9 mouse cellular contexts compared by ENCODE assay signal in genomic region chr2:148171113-148171512, GRCm38 (mm10).
DNase-seq lines count a peak whose midpoint lies in the region; ATAC-seq and TF ChIP-seq lines count a peak whose summit lies in the region.
"Had no signal": no experiment of that assay in that cellular context is flagged by ENCODE, and none has a peak within 500 bp of the region (broad histone marks: within the 10 kb centered on the region; RNA-seq: fewer than 3 reads in every experiment).

No protein-coding gene starts in this region.

- H3K9ac ChIP-seq in liver, adult 2 months (ENCODE audit: low read depth, low read length): no peak overlapping the region
- no peak overlapping the region for H3K9ac ChIP-seq in liver, embryonic 11.5 days (ENCODE audit: low read depth, low read length)
- H3K9ac ChIP-seq in heart, embryonic 11.5 days (ENCODE audit: low read depth, low read length): no peak overlapping the region
- H3K9ac ChIP-seq in kidney, postnatal 0 days (ENCODE audit: low read depth, low read length): no peak overlapping the region
- H3K9ac ChIP-seq in neural tube, embryonic 15.5 days (replicated peaks): no peak overlapping the region
- H3K9ac ChIP-seq in midbrain, postnatal 0 days (replicated peaks; ENCODE audit: low read length, poor library complexity, severe bottlenecking): no peak overlapping the region
- H3K9ac ChIP-seq: limb, embryonic 12.5 days had no signal

- no peak for ATAC-seq in liver, embryonic 11.5 days (replicated peaks; ENCODE audit: low FRiP score)
- ATAC-seq in heart, embryonic 11.5 days (replicated peaks; ENCODE audit: insufficient number of reproducible peaks, low FRiP score, low TSS enrichment): peak; percentile 52; the same call in 1 of the 2 replicates
- no peak for ATAC-seq in kidney, postnatal 0 days (replicated peaks; ENCODE audit: low FRiP score, low read depth)
- ATAC-seq in neural tube, embryonic 15.5 days (ENCODE audit: low FRiP score): no peak
- ATAC-seq in midbrain, postnatal 0 days (ENCODE audit: low FRiP score): no peak; the same call in 1 of the 2 replicates

- no peak overlapping the region for H3K4me3 ChIP-seq in liver, adult 2 months (ENCODE audit: insufficient read depth, low read depth, low read length)
- H3K4me3 ChIP-seq in liver, embryonic 11.5 days (ENCODE audit: low read depth, low read length): no peak overlapping the region
- no peak overlapping the region for H3K4me3 ChIP-seq in heart, embryonic 11.5 days (ENCODE audit: low read depth, low read length)
- no peak overlapping the region for H3K4me3 ChIP-seq in kidney, postnatal 0 days (replicated peaks; ENCODE audit: low read depth, low read length)
- H3K4me3 ChIP-seq in neural tube, embryonic 15.5 days (replicated peaks): no peak overlapping the region
- no peak overlapping the region for H3K4me3 ChIP-seq in midbrain, postnatal 0 days (ENCODE audit: low read depth, low read length)
- H3K4me3 ChIP-seq: limb, embryonic 12.5 days had no signal

- no peaks in the 10 kb centered on the region for H3K9me3 ChIP-seq in liver, embryonic 11.5 days (ENCODE audit: control insufficient read depth, low read length)
- H3K9me3 ChIP-seq in heart, embryonic 11.5 days (replicated peaks; ENCODE audit: control insufficient read depth, low read length): no peaks in the 10 kb centered on the region
- H3K9me3 ChIP-seq in kidney, postnatal 0 days (replicated peaks; ENCODE audit: low read length): no peaks in the 10 kb centered on the region
- H3K9me3 ChIP-seq in neural tube, embryonic 15.5 days (replicated peaks): no peaks in the 10 kb centered on the region
- H3K9me3 ChIP-seq in midbrain, postnatal 0 days (ENCODE audit: low read length): no peaks in the 10 kb centered on the region
- H3K9me3 ChIP-seq: limb, embryonic 12.5 days had no signal

- H3K27ac ChIP-seq in liver, adult 2 months (replicated peaks; ENCODE audit: insufficient read depth, low read depth, low read length): peak overlapping the region; percentile 60
- H3K27ac ChIP-seq in liver, embryonic 11.5 days (ENCODE audit: low read depth, low read length): no peak overlapping the region
- peak overlapping the region; percentile 57 for H3K27ac ChIP-seq in heart, embryonic 11.5 days (ENCODE audit: low read depth, low read length)
- peak overlapping the region; percentile 79 for H3K27ac ChIP-seq in kidney, postnatal 0 days
- no peak overlapping the region for H3K27ac ChIP-seq in neural tube, embryonic 15.5 days (replicated peaks)
- no peak overlapping the region for H3K27ac ChIP-seq in midbrain, postnatal 0 days (ENCODE audit: low read depth, low read length)
- H3K27ac ChIP-seq: limb, embryonic 12.5 days had no signal

- H3K4me2 ChIP-seq in liver, embryonic 11.5 days: no peak overlapping the region
- H3K4me2 ChIP-seq in heart, embryonic 11.5 days: no peak overlapping the region
- no peak overlapping the region for H3K4me2 ChIP-seq in kidney, postnatal 0 days (ENCODE audit: low read length)
- H3K4me2 ChIP-seq in neural tube, embryonic 15.5 days: no peak overlapping the region
- H3K4me2 ChIP-seq in midbrain, postnatal 0 days (ENCODE audit: low read depth, low read length, poor library complexity, severe bottlenecking): no peak overlapping the region
- H3K4me2 ChIP-seq: limb, embryonic 12.5 days had no signal

- H3K4me1 ChIP-seq in liver, adult 2 months (ENCODE audit: control insufficient read depth, insufficient read depth, low read length): no peaks in the 10 kb centered on the region
- no peaks in the 10 kb centered on the region for H3K4me1 ChIP-seq in liver, embryonic 11.5 days (replicated peaks; ENCODE audit: control insufficient read depth, insufficient read depth, low read length)
- peaks cover 9% of the 10 kb centered on the region for H3K4me1 ChIP-seq in heart, embryonic 11.5 days (ENCODE audit: control insufficient read depth, insufficient read depth, low read length)
- no peaks in the 10 kb centered on the region for H3K4me1 ChIP-seq in kidney, postnatal 0 days (replicated peaks; ENCODE audit: insufficient read depth, low read length)
- H3K4me1 ChIP-seq in neural tube, embryonic 15.5 days: 0 out of 2 replicates have a peak, but pooled peaks cover 3% of the 10 kb centered on the region
- no peaks in the 10 kb centered on the region for H3K4me1 ChIP-seq in midbrain, postnatal 0 days (ENCODE audit: insufficient read depth, low read length)

- no peaks in the 10 kb centered on the region for H3K36me3 ChIP-seq in liver, adult 2 months (ENCODE audit: control insufficient read depth, insufficient read depth, low read length)
- no peaks in the 10 kb centered on the region for H3K36me3 ChIP-seq in liver, embryonic 11.5 days (ENCODE audit: control insufficient read depth, insufficient read depth, low read length)
- no peaks in the 10 kb centered on the region for H3K36me3 ChIP-seq in heart, embryonic 11.5 days (ENCODE audit: control insufficient read depth, insufficient read depth, low read length)
- no peaks in the 10 kb centered on the region for H3K36me3 ChIP-seq in kidney, postnatal 0 days (ENCODE audit: insufficient read depth, low read length)
- H3K36me3 ChIP-seq in neural tube, embryonic 15.5 days: no peaks in the 10 kb centered on the region
- no peaks in the 10 kb centered on the region for H3K36me3 ChIP-seq in midbrain, postnatal 0 days (ENCODE audit: insufficient read depth, low read length)
- H3K36me3 ChIP-seq: limb, embryonic 12.5 days had no signal

- H3K79me2 ChIP-seq in liver, adult 2 months (ENCODE audit: control insufficient read depth, insufficient read depth, low read length): no peaks in the 10 kb centered on the region

- DNase-seq in liver, adult 2 months (ENCODE audit: extremely low read depth, low read depth, low spot score): no peak
- no peak for DNase-seq in liver, embryonic 11.5 days (ENCODE audit: low spot score)
- DNase-seq in kidney, postnatal 0 days (ENCODE audit: low spot score): peak; percentile 42
- peak; percentile 78 for DNase-seq in lung, postnatal 36 days
- no peak for DNase-seq in midbrain, postnatal 0 days (ENCODE audit: low spot score)
- DNase-seq in thymus, postnatal 14 days: no peak

- WGBS in liver, adult 2 months: 62% methylated on average over 4 of the region's 4 CpGs
- 67% methylated on average over 4 of the region's 4 CpGs for WGBS in liver, embryonic 11.5 days
- WGBS in heart, embryonic 11.5 days (ENCODE audit: insufficient replicate concordance): 43% methylated on average over 4 of the region's 4 CpGs
- 55% methylated on average over 4 of the region's 4 CpGs for WGBS in kidney, postnatal 0 days
- WGBS in neural tube, embryonic 15.5 days: 78% methylated on average over 4 of the region's 4 CpGs
- WGBS in midbrain, postnatal 0 days: 84% methylated on average over 4 of the region's 4 CpGs

- TF ChIP-seq POLR2A in liver, adult 2 months (IDR thresholded peaks at IDR 0.05; ENCODE audit: extremely low read depth, insufficient read depth, low read length): no peak

- no peaks in the 10 kb centered on the region for H3K27me3 ChIP-seq in liver, adult 2 months (ENCODE audit: control insufficient read depth, insufficient read depth, low read length)
- H3K27me3 ChIP-seq in liver, embryonic 11.5 days (replicated peaks; ENCODE audit: control insufficient read depth, insufficient read depth, low read length): no peaks in the 10 kb centered on the region
- H3K27me3 ChIP-seq in heart, embryonic 11.5 days (ENCODE audit: control insufficient read depth, insufficient read depth, low read length): no peaks in the 10 kb centered on the region
- H3K27me3 ChIP-seq in kidney, postnatal 0 days (ENCODE audit: insufficient read depth, low read length): no peaks in the 10 kb centered on the region
- no peaks in the 10 kb centered on the region for H3K27me3 ChIP-seq in neural tube, embryonic 15.5 days (replicated peaks)
- no peaks in the 10 kb centered on the region for H3K27me3 ChIP-seq in midbrain, postnatal 0 days (ENCODE audit: insufficient read depth, low read length)
- H3K27me3 ChIP-seq: limb, embryonic 12.5 days had no signal

- no peak for TF ChIP-seq CTCF in liver, adult 2 months (IDR thresholded peaks at IDR 0.05; ENCODE audit: low read depth, low read length)
- TF ChIP-seq CTCF in kidney, postnatal 0 days (IDR thresholded peaks at IDR 0.05; ENCODE audit: low read depth): no peak
- TF ChIP-seq CTCF in midbrain, postnatal 0 days (IDR thresholded peaks at IDR 0.05): no peak

Comparison
In these comparisons a context has a peak if more than half of its experiments do, and no peak if none do; other contexts are left out.
1. H3K27ac ChIP-seq: peak in liver, adult 2 months (single experiment), heart, embryonic 11.5 days (single experiment) and kidney, postnatal 0 days (single experiment); none in liver, embryonic 11.5 days (single experiment), neural tube, embryonic 15.5 days (single experiment) and midbrain, postnatal 0 days (single experiment).
2. DNase-seq: peak in kidney, postnatal 0 days (single experiment) and lung, postnatal 36 days (single experiment); none in liver, adult 2 months (single experiment), liver, embryonic 11.5 days (single experiment), midbrain, postnatal 0 days (single experiment) and thymus, postnatal 14 days (single experiment).